Mouse (Mus musculus) heart, adult 18-20 months (tissue): ENCODE measurements around the gene Hacd4. TPM values are rescaled to one million over a fixed set of nuclear protein-coding genes. Genes with fewer than 3 reads are reported as not detected.
"Not testable (repeated sequence)": the region's sequence is repeated elsewhere in the genome, so short reads cannot be mapped to it uniquely, and the experiment has no call there.

Source experiments
- DNase-seq, 2 experiments: peaks; one replicate each; pipeline ENCODE4 v3.0.0; 2021 to 2022; ENCODE audit warnings: mixed read lengths in 1 of 2
- total RNA-seq, 2 experiments: library from RNA; stranded (reverse); gene quantifications; 2 replicates each; pipeline ENCODE4 v1.2.3; 2021

The Hacd4 gene
- total RNA-seq, 2 experiments from 2014 or later = 3.6 to 3.9 TPM

GRCm38 (mm10) chr4:88432412-88433024 lies 6.2 kb downstream of the Hacd4 start:
- peak in 1 of 2 experiments; percentile 16 for DNase-seq

DNA sequence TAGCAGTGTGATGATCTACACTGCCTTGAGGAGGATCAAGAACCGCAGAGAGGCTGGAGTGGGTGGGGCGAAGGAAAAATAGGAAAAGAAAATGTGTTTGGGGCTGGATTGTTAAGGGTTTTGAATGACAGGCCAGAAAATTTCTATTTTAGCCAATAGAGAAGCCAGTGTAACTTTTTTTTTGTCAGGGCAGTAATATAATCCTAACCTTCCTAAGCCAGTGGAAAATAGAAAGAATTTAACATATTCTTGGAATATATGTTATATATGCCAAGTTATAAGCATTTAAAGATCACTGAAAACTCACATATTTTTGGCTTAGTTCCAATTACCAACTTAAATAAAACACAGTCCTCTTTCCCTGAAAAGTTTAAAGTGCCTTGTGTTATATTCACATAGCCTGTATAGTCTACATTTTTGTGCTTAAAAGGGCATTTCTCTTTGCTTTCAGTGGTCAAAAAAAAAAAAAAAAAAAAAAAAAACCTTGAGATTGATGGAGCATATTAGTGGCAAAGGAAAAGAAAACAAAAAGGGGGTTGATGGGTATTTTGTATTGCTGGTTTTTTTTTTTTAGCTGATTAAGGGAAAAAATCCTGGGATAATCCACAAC lies 11.0 kb downstream of the Hacd4 start:
- DNase-seq = no peak

- no peak for DNase-seq
Observed at GRCm38 (mm10) chr4:88424563-88424962, 14.2 kb downstream of the Hacd4 start.

GRCm38 (mm10) chr4:88419378-88419777 lies 19.4 kb downstream of the Hacd4 start:
- no peak for DNase-seq

GRCm38 (mm10) chr4:88415017-88415416 lies 23.7 kb downstream of the Hacd4 start:
- no peak for DNase-seq

DNA sequence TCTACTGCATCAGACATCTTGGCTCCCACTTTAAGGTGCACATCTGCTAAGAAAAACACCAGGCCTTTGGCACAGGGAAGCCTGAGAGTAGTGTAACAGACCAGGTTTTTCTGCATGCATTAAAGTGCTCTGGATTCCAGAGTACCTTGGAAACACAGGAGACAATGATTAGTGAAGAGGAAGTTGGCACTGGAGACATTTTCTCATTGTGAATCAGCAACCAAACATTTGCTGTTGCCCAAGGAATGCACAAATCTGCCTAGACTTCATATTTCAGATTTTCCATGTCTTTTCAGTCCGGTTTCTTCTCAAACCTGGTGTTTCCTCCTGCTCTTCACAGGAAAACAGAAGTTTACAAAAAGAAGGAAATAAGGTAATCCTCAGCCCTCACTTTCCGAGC lies 26.4 kb downstream of the Hacd4 start:
- no peak for DNase-seq

GRCm38 (mm10) chr4:88409279-88409678 lies 29.4 kb downstream of the Hacd4 start:
- no peak for DNase-seq

DNA sequence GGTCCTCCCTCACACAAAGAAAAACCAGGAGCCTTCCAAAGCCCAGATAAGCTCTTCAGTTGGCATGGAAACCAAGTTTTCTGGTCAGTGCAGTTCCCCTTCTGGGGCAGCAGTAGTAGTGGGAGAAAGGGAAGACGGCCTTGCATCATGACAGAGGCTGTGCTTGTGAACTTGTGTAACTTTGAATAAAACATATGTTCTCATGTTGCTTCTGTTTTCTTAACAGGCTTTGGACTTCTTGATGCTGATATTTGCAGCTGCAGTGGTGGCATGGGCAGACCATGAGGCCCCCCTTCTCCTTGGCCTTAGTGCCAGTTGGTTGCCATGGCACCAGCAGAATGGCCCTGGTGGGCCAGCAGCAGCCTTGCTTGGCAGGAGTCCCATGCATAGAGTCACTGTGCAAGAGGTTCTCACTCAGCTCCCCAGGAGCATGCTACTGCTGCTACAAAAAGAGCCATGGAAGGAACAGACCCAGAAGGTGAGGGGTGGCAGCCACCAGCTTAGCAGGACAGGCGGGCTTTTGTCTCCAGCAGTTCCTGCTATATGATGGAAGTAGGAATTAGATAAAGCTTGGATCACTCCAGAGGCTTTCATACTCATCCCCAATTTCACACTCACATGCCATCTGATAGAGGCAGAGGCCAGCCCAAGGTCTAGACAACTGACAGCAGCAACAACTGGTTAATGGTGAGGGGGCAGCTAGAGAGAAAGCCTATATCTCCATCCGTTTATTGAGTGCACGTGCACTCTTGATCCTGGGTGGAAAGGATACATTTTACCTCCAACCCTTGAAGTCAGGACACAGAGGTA lies 31.6 kb downstream of the Hacd4 start:
- peak in 1 of 2 experiments; percentile 37 for DNase-seq

DNA sequence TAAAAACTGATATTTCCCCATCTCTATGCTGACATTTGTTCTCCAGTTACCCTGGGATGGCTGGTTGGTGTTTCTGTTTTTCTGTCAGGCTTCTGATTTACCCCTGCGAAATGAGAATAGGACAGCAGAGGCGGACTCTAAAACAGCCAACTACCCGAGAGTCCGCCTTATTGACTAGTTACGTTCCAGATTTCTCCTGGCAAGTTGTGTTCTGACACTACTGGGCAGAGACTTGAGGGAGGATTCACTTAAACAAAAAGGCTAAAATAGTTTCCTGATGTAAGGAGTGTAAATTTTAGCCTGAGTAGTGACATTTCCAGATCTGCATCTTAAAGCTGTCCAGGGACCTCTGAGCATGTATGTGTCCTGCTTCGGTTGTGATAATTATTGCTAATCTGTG lies 35.8 kb downstream of the Hacd4 start:
- DNase-seq = no peak

- DNase-seq = no peak
Observed at GRCm38 (mm10) chr4:88400992-88401313, 37.8 kb downstream of the Hacd4 start.

DNA sequence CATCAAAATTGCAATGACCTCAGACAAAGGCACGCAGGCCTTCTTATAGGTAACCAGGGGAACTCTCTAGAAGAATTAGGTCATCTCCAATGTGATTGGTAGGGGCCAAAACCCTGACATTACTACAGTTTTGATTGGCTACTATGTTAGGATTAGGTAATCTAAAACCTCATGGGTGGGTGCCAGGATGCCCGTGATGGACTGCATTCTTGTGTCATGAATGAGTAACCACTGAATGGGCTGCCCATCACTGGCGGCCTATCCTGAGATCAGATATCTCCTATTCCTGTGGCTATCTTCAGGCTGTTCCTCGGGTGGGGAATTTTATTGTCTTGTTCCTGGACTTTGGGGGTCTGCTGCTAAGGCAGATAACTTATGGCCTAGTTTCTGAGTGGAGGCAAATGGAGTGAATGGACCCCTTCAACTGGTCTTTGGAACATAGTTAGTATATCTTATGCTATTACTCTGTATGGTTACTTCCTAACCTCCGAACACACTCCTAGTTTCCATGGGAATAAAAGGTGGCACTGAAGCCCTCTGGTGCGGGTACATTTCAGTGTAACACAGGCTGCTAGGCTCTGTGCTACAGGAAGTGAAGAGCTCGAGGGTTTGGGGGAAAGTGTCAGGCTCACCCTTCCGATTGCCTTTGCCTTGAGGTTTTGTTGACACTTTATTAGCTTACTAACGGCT lies 38.3 kb downstream of the Hacd4 start:
- DNase-seq = no peak

DNA sequence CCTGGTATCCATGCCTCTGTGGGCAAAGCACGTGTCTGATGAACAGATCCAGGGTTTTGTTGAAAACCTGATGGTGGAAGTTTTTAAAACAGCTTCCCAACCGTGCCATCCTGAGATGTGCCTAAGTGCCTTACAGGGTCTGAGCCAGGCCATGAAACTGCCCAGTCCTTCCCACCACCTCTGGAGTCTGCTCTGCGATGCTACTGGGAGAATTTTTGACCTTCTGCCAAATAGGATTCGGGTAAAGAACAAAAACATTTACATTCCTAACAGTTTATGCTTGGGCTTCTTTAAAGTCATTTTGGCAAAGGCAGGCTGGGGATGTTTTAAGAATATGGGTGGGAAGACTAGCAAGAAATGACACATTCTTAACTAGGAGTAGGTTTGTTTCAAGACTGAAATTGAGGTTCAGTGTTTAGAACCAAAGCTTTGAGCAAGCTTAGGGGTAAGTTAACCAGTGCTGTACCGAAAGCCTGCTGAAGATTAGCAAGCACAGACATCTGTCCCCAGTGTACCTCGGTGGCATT lies 41.7 kb downstream of the Hacd4 start:
- no peak for DNase-seq

- peak in 1 of 2 experiments; percentile 17 for DNase-seq
Observed at GRCm38 (mm10) chr4:88395717-88396116, 43.0 kb downstream of the Hacd4 start.

GRCm38 (mm10) chr4:88390596-88390995 lies 48.1 kb downstream of the Hacd4 start:
- DNase-seq = not testable (repeated sequence)

DNA sequence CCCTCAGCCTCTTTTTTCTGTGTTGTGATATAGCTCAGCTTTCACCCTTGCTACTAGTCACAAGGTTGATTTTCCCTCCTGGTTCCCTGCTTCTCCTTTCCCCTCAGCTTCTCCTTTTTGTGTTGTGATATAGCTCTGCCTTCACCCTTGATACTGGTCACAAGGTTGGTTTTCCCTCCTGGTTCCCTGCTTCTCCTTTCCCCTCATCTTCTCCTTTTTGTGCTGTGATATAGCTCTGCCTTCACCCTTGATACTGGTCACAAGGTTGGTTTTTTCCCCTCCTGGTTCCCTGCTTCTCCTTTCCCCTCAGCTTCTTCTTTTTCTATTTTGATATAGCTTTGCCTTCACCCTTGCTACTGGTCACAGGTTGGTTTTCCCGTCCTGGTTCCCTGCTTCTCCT lies 48.7 kb downstream of the Hacd4 start:
- no peak for DNase-seq

DNA sequence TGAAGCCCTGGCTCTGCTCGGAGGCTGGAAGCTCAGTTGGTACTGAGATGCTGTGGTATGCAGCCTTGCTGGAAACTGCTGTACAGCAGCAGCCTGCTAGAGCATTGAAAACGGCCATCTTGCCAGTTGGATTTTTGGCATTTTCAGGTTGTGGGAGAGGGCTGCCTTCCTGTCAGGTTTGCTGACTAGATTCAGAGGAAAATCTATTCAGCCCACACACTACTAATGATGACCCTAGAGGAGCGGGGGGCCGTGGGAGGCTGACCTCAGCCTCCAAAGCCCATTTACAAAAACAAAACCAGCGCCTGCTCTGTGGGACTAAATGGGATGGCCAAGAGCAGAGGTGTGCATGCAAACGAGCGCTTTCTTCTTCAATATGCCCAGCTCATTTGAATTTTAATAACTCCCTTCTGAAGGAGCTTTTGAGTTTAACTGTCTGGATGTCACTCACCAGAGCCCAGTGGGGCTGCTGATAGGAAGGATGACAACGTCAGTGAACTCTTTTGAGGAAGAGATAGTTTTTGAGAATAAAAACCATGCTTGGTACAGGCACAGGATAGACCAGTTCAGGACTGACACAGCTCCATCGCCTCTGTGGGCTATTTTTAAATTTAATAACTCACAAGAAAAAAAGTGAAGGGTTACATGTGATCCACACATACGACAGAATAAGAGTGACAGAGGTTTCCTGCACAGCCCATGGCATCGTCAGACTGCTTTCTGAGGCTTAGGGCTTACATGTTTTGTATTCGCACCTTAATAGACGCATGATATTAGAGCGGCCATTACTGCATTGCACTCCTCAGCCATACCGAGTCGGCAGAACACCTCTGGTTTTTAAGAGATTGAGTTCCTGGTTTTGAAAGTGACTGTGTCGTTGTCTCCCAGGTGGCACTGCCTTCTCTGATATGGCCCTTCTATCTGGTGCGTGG lies 66.2 kb downstream of the Hacd4 start:
- no peak for DNase-seq

GRCm38 (mm10) chr4:88370819-88371218 lies 67.9 kb downstream of the Hacd4 start:
- DNase-seq = no peak

GRCm38 (mm10) chr4:88369951-88370350 lies 68.8 kb downstream of the Hacd4 start:
- no peak for DNase-seq

- DNase-seq = no peak
Observed at GRCm38 (mm10) chr4:88357431-88357830, 81.3 kb downstream of the Hacd4 start.

- DNase-seq = peak in 1 of 2 experiments; percentile 7
Observed at GRCm38 (mm10) chr4:88356652-88357051, 82.1 kb downstream of the Hacd4 start.

GRCm38 (mm10) chr4:88350910-88351309 lies 87.8 kb downstream of the Hacd4 start:
- peak; percentile 56 to 85 for DNase-seq
